Mouse (Mus musculus) cerebellum, adult 18-20 months (tissue): ENCODE results near the gene Rxylt1.

Source experiments
- DNase-seq, 2 experiments: peaks; one replicate each; pipeline ENCODE4 v3.0.0; 2021

Gene Rxylt1

GRCm38 (mm10) chr10:122096980-122097844 lies at the start of gene Rxylt1:
Rxylt1 (minus strand) TSS chr10:122097371.
- DNase-seq: peak; percentile 91 to 99

DNA sequence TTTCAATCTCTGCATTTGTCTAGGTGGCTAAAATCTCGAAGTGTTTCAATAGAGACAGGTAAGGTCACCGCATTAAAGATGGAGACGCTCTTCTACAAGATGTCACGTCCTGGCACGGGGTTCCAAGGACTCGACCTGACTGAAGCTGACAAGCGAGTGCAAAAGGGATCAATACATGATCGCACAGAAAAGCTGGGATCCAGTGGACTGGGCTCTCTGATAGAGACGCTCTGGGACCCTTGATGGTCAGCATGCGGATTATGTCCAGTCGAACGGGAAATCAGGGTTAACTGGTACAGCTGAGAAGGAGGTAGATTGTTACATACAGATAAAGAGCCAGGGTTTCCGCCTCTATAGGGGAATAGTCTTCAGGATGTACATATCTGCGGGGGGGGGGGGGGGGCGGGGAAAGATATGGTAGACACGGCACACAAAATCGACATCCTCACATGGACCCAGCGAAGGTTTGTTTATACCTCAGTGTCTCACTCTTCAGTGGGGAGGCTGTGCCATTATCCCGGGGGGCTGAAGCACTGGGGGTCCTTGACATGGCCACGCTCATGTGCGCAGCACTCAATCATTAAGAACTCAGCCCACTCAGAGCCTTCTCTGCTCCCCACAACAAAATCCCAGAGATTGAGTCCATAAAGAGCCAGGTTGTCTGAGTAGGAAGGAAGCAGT lies 24.3 kb upstream of the Rxylt1 start:
- DNase-seq: no peak

DNA sequence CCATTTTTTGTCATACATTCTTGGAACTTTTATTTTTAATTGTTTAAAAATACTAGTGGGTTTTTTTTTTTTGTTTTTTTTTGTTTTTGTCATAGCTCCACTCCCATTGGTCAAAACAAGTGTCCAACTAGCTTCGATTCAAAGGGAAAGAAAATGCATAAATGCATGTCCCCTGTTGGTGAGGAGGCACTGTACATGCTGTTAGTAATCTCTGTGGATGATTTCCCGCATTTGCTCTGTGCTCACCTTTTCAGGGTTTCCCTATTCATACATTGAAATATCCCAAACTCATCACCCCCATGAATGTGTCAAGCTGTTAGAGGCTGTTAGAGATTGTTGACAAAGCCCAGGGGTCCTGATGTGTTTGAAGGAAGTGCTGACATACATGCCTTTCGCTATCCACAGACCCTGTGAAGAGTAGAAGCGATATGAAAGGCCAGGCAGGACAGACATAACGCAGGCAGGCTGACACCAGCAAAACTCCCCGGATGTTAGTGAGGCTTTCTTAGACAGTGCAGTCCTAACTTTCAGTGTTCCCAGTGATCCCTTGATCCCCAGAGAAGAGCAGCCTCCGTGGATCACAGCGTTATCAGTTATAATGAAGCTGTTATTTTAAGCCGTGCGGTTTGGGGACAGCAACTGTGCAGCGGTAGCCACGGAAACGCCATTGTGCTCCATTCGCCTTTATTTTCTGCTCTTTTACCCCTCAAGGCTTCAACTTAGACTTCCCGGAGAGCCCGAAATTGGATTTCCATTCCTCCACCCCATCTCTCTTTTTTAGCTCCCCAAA lies 23.5 kb upstream of the Rxylt1 start:
- no peak for DNase-seq

GRCm38 (mm10) chr10:122119451-122119850 lies 22.3 kb upstream of the Rxylt1 start:
- no peak for DNase-seq

DNA sequence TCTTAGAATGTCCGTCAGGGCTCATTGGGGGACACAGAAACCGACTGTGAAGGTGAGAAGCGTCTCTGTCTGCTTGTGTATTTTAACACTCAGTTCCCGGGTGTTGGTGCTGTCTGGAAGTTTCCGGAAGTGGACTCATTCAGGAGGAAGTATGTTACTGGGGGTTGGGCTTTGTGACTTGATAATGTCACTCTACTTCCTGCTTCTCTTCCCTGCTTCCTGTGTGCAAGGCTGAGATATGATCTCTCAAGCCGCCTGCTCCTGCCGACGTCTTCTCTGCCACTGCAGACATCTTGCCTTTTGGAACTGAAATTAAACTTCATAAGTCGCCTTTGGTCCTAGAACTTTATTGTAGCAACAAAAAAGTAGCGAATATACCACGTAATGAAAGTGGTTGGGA lies 19.5 kb upstream of the Rxylt1 start:
- DNase-seq: no peak

DNA sequence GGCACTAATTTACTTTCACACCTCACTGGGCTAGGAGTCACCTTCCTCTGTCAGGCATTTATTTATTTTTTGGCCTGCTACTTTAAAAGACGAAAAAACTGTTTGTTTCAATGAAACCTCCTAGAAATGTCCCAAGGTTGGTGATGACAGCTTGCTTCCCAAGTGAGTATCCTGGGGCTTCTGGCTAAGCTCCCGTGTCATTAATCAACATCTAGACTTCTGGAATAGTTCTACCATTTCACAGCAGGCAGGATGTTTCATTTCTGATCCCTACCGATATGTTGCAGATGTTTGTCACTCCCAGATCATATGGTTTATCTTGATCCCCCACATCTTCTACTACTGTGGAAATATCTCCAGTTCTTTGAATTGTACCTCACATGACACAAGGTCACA lies 9.5 kb upstream of the Rxylt1 start:
- no peak for DNase-seq

DNA sequence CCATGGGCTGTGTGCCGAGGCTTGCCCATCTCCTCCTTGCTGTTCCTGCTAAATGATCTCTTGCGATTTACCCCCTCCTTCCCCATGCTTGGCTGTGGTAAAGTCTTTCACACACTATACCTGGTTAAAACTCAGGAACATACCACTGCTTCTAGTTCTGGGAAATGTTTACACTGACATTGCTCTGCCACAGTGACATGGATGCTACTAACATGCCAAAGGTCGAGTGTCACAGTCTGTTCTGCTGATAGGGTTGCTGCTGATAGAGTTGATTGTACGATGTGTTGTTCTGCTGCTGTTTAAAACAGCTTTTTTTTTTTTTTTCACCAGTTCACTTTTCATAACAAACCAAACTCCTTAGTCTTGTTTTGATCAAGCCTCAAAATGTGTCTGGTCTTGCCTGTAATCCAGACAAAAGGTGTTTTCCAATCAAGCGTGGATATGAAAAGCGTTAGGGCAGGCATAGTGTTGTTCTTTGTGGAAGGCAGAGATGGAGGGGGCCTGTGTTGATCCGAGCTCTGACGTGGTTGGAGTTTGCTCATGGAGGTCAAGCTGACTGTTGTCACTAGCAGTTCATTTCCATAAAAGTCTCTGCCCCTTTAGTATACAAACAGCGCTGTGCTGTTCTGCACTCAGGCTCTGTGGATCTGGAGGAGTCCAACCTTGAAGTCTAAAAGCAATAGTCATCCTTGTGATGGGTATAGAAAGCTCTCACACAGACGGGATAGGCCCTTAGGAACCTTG lies 8.9 kb upstream of the Rxylt1 start:
- no peak for DNase-seq

DNA sequence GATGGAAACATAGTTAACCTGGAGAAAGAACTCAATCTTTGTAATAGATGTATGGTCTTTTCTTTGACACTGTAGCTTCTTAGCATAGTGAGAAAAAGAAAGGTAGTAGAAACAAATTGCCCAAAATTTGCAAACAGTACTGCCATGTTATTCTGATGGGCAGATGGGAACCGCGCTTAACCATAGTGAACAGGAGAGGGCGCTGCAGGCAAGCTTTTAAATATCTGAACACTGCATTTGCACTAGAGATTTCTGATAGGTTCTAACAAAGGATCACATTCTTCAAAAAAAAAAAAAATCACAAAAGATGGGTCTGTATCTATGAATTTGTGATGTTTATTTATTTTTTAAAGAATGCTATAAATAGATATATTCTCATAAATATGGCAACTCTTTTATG lies 8.2 kb upstream of the Rxylt1 start:
- peak; percentile 25 to 54 for DNase-seq

GRCm38 (mm10) chr10:122102675-122103074 lies 5.5 kb upstream of the Rxylt1 start:
- no peak for DNase-seq

DNA sequence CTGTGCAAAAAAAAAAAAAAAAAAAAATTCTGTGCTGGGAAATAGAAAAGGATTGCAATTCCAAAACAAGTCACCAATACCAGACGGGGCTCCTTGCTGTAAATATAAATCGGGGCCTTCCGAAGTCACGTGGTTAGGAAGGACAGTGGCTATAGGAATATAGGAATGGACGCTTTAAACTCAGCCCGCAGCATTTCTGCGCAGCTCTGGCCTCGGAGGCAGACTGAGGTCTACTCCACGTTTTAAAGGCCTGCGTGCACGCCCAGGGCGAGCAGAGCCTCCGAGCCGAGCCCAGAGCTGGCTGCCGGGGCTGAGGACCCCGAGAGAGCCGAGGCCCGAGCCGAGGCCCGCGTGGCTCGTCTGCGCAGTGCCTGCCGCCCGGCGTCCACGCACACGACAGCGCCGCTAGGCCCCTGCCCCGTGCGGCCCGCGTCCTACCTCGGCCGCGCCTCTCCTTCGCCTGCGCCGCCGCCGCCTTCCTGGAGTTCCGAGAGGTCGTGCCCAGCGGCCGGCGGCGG lies 650 bp downstream of the Rxylt1 start:
- DNase-seq: peak in 1 of 2 experiments; percentile 48

DNA sequence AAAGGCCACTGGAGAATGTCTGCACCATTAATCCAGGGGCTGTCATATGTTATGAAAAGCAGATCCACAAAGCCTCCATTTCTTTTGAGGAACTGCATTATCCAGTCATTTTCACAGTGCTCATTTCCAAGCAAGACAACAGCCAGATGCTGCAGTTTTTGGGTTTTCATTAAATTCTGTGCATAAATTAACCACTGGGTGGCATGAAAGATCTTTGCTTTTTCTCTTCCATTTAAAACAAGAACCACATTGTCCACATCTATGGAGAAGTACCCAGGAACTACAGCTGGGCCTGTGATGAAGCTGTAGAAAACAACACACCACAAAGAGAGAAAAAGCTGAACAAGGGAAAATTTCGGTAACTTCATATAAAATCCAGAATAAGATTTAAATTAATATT lies 6.7 kb downstream of the Rxylt1 start:
- DNase-seq: no peak

DNA sequence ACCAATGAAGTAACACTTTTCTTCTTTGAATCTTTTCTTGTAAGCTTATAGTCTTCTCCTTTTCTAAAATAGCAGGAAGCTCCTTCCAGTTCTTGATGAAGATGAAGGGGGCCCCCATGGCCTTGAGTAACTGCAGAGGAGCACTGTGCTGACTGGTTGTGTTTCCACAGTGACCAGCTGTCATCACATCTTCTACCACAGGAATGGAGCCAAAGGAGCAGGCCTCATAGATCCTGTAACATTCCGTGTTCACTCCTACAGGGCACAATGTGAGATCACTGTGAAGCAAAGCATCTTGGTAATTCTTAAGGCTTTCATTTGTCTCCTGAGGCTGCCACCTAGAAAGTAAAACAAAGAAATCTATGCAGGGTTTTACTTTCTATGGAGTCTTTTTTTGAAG lies 15.8 kb downstream of the Rxylt1 start:
- DNase-seq: no peak

DNA sequence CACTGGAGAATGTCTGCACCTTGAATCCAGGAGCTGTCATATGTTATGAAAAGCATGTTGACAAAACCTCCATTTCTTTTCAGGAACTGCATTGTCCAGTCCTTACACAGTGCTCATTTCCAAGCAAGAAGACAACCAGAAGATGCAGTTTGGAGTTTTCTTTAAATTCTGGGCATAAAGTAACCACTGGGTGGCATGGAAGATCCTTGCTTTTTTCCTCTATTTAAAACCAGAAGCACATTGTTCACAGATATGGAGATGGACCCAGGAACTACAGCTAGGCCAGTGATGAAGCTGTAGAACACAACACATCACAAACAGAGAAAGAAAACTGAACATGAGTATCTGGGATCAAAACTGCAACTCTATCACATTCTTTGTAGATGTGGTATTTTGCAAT lies 28.0 kb downstream of the Rxylt1 start:
- no peak for DNase-seq

GRCm38 (mm10) chr10:122055826-122056225 lies 41.3 kb downstream of the Rxylt1 start:
- DNase-seq: no peak

DNA sequence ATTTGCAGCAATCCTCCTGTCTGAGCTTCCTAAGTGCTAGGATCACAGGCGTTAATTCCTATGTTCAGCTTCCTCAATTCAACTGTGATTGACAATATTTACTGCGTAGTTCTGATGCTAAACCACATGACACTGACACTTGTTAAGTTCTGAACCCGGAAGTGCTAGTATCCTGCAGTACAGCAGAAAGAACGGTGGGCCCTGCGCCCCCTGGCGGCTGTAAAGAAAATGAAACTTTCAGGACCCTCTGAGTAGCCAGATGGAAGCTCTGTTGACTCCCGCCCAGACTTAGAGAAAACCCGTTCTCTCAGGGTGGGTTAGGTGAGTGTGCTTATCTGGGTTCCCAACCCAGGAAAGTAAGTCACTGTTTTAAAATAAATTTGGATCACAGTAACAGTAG lies 42.6 kb downstream of the Rxylt1 start:
- peak; percentile 7 to 31 for DNase-seq

- DNase-seq: peak; percentile 62 to 84
Observed at GRCm38 (mm10) chr10:122051831-122052230, 45.3 kb downstream of the Rxylt1 start.

DNA sequence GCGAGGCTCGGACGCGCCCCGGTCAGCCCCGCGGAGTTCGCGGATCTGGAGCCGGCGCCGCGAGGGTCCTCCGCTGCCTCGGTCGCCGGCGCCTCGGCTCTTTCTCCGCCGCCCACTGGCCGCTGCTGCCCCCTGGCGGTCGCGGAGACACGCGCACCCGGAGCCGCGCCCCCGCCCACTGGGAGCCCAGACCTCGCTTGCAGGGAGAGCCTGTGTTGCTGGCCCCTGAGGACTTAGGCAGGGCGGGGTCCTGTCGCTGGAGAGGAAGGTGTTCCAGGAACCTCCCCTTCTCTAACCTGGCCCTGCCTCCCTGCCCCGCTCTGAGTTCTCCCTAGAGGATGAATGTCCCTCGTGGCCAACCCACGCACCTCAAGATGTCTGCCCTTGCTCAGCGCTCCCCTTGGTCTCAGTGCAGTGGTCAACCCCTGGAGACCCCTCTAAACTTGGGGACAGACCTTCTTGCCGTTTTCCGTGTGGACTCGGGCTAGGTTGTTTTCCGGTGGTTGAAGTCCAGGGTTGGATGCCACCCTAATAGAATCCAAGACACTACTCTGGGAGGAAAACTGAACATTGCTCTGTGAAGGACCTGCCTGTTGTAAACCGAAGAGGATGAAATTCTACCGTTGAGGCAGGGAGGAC lies 49.3 kb downstream of the Rxylt1 start:
- DNase-seq: peak; percentile 38 to 76

GRCm38 (mm10) chr10:122046904-122047726 lies 50.1 kb downstream of the Rxylt1 start, which contains the start of gene Srgap1:
Srgap1 (minus strand) TSS chr10:122047315.
- DNase-seq: peak; percentile 23 to 32

- DNase-seq: no peak
Observed at GRCm38 (mm10) chr10:122046511-122046903, 50.7 kb downstream of the Rxylt1 start.

GRCm38 (mm10) chr10:122045946-122046345 lies 51.2 kb downstream of the Rxylt1 start:
- no peak for DNase-seq

DNA sequence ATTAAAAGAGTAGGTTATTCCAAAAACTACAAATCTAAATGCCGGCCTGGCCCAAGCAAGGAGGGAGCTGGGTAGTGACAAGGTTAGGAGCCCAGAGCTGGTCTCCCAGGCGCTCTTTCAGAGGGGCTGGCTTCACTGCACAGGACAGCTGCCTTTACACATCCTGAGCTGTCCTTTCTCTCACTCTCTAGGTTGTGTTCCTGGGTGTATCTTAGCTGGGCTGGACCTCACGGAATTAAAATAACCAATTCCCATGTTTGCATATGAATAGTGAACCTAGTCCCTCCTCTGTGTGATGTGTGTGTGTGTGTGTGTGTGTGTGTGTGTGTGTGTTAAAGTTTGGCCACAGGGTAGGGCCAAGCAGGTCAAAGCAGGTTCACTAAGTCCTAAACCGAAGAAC lies 52.2 kb downstream of the Rxylt1 start:
- DNase-seq: no peak
